Mouse (Mus musculus) kidney, postnatal 25 days (tissue): ENCODE measurements around the gene 1810010D01Rik.

Experiments
- DNase-seq, 2 experiments: peaks; one replicate each; pipeline ENCODE4 v3.0.0; 2021; ENCODE audit warnings: mixed read lengths in 2 of 2

The 1810010D01Rik gene

DNA sequence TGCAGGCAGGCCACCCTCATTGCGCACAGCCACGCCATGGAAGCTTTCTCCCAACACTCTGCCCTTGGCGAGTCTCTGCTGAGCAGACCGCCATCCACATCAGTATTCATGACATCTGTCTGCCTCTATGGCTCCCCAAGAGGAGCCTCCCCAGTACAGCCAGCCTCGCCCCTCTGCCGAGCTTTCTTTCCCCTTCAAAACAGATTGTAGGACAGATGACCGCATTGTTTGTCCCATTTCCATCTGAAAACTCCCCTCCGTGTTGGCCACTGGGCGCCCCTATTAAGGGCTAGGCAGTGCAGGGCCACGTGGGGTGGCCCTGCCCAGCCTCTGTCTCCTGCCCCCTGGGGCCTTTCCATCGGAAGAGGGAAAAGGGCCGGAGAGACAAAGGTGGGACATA lies 34.8 kb downstream of the 1810010D01Rik start:
- DNase-seq = no peak

DNA sequence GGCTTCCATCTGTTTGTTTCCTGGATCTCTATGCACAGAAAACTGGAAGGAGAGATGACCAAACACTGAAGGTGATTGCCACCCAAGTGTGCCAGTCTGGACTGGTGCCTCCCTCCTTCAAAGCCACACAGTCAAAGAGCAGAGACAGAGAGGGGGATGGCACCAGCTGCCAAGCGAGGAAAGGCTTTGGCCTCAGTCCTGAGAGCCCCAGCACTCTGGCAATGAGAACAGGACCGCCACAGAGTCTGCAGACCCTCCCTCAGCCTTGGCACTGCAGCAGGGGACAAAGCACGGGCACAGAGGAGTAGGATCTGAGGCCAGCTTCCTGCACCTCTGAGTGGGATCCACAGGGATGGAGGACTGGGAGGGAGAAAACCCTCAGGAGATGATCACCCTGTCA lies 38.2 kb downstream of the 1810010D01Rik start:
- no peak for DNase-seq

DNA sequence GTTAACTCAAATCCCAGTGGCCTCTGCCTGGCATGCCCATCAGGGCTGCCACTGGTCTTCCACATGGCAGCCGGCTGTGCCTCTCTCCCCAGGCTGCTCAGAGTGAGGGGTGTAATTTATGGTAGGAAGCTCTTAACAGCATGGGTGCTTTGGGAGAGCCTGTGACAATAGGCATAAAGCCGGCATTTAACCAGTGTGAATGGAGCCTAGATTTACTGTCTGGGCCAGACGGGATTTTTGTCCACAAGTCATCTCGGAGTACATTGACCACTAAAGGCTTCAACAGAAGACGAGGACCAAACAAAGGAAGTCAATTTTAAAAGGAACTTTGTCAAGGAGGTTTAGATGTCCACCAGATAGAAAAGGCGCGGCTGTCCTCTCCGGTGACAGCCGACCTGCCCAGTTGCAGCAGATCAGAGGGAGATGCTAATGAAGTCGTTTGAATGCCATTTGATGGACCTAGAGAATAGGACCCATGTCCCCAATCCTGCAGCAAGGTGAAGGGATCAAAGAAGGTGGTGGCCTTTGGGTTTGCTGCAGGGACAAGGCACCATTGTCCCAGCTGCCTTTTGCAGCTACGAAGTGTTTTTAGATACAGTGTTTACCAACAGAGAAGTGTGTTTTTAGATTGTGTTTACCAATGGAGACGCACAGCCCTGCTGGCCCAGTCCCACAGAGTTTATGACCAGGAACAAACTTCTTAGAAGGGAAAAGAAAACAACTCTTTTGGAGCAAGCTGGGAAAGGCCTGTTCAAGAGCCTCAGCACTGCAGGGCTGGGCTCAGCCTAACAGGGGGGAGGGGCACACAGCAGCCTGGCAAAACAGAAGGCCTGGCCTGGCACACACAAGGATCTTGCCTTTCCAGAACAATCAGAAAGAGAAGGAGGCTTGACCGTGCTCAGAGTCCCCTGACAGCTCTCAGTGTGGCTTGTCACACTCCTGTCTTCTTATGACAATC lies 48.4 kb downstream of the 1810010D01Rik start:
- DNase-seq = peak; percentile 56 to 65
